Mouse (Mus musculus) mouse embryonic stem cell (cell line): ENCODE results near the gene Wdr34.
"Not testable (repeated sequence)": the region's sequence is repeated elsewhere in the genome, so short reads cannot be mapped to it uniquely, and the experiment has no call there.

Experiments
- in situ Hi-C, 2 experiments: fragments of 300-500 bp; cut with MboI; formaldehyde crosslinking; loops; 1 replicate in 1 of 2; 3 replicates in 1 of 2; pipeline ENCODE4 v1.14.3; 2019 to 2020; ENCODE audit warnings: low sequenced_read_pairs in 2 of 2, low pct_unique_long_range_greater_than_20kb in 1 of 2, mixed read lengths in 1 of 2; ENCODE audit not compliant: unreplicated experiment in 1 of 2

The Wdr34 gene

GRCm38 (mm10) chr2:30067962-30068361 lies 19.3 kb upstream of the Wdr34 start:
- in situ Hi-C loops = no loop called here

DNA sequence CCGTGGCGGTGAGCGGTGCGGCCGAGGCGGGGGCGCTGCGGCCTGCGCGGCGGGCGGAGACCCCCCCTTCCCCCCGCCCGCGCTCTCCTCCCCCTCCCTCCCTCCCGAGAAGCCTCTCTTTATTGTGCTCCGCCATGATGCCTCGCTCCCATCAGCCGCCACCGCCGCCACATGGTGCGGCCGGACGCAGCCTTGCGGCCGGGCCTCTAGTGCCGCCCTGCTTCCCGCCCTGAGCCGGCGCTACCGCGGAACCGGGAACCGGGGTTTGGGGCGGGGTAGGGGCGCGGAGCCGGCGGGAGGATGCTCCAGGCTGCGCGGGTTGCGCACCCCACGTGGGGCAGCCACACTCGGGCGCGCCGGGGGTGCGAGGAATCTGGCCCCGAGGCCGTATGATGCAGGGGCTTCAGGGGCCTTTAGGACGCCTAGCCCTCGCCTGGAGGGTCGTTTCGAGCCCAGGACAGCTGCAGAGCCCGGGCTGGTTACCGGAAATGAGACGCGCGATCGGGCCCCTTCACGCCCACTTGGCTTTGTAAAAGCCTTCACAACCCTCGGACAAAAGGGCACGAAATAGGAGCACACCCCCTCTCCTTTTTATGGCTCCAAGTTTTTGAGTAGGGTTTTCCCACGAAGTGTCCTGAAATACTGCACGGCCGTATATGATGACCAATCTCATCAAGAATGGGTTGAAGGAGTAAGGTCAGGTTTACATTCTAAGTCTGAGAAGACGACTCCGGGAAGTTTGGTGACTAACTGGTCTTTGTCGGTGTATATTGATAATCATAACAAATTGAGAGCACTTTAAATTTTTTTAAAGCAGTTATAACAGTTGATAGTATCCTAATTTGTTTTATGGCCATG lies 18.6 kb upstream of the Wdr34 start:
- in situ Hi-C loops = no loop called here

DNA sequence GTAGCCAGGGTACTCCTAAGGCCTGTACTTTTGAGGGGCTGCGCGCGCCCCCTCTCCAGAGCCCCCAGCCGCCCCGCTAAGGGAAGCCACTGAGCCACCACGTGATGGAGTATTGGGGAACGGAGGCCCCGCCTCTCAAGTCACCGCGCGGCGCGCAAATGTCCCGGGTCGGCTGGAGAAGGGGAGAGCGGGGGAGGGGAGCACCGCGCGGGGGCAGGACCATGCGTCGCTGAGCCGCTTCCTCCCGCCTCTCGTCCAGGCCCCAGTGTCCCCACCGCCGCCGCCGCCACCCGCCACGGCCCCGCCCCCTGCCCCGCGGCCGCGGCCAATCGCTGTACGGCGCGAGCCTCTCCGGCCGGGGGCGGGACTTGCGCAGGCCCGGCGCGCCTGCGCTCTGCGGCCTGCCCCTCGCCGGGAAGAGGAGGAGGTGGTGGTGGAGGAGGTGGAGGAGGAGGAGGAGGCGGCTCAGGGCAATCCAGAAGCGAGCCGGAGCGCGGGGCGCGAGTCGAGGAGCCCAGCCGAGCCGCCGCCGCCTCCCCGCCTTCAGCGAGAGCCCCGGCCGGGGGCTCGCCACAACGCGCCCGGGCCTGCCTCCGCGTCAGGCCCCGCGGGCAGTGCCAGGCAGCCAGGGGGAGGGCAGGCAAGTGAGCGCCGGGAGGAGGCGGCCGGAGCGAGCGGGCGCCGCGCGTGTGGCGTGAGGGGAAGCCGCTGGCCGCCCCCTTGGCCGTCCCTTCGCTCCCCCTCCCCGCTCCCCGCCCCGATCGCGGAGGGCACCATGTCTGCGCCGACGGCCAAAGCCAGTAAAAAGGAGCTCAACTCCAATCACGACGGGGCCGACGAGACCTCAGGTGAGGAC lies 17.6 kb upstream of the Wdr34 start:
- in situ Hi-C loops = no loop called here

GRCm38 (mm10) chr2:30064298-30064697 lies 15.6 kb upstream of the Wdr34 start:
- in situ Hi-C loops = no loop called here

DNA sequence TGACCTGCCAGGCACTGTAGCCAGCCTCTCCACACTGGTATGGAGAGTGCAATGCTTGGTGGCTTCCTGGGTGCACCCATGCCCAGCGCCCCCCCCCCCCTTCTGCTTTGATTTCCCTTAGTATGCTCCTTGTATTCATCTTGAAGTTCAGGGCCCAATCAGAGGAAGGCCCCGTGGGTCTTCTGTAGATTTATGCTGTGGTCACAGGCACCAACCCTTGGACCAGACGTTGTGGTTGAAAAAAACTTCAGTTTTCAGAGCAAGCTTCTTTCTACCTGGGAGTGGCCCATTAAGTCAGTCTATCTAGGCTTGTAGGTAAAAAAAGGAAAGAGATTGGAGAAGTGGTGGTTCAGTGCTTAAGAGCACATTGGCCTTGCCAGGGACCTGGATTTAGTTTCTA lies 15.1 kb upstream of the Wdr34 start:
- in situ Hi-C loops = no loop called here

GRCm38 (mm10) chr2:30063235-30063634 lies 14.6 kb upstream of the Wdr34 start:
- in situ Hi-C loops = no loop called here

DNA sequence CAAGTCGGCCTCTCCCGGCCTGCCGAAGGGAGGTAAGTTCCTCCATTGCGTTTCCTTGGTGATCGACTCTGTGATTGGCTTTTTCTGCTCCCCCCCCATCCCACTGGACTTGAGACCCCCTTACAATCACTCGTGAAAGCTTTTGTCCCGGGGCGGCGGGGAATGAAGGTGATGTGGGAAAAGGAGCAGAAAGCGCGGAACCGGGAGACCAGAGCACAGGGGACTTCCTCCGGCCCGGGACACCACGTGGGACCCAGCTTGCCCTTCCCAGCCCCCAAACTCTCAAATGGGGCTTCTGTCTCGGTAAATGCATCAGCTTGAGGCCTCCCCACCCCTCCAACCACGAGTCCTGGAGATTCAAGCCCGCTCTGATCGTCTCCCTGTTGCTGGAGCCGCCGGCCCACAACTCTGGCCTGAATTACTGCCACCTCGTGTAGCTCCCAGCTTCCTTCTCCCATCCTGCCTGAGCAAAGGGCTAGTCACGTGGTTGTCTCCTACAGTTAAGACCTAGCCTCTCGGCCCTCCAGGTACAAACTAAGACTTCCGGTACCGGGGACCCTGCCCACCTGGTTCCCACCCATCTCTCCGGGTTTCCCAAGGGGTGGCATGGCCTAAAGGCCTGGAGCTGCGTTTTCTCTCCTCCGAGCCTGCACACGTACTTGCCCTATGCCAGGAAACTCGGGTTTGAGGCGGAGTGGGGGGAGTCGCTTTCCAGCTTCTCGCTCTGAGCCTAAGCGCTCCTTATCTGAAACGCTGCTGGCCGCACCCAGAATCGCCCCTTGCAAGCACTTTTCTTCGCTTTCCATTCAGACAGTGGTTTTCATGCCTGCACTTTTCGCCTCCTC lies 13.8 kb upstream of the Wdr34 start:
- in situ Hi-C loops = no loop called here

DNA sequence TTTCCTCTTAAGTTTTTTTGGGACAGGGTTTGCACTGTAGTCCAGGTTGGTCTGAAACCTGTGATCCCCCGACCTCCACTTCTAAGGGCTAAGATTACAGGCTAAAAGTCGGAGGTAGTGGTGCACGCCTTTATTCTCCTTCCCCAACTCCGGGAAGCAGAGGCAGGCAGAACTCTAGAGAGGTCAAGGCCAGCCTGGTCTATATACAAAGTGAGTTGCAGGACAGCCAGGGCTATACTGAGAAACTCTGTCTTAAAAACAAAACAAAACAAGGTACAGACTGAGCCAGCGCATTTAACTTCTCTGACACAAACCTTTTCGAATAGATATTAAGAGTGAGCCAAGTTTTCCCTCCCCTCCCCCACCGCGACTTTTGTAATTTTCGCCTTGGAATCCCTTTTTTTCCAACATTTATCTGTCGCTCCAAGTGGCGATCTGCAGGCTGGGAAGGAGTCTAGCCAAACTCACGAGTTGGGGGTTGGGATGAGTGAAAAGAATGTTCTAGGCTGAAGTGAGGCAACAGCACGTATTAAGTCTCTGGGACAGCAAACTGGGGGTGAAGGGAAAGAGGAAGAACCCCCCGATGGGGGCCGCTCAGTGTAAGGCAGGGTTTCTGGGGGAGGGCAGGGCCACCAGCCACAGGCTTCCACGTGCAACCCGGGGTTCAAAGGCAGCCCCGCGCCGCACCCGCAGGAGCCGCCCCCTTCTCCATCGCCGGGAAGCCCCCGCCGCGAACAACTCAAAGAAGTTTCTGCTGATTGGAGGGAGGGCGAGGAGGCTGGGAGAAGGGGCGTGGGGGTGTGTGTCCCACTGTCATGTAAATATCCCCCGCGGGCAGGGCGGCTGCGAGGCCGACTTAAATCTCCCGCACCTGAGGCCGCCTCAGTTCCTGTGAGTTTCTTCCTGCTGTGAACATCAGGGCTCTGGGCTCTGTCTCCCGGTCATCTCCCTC lies 12.8 kb upstream of the Wdr34 start:
- in situ Hi-C loops = no loop called here

DNA sequence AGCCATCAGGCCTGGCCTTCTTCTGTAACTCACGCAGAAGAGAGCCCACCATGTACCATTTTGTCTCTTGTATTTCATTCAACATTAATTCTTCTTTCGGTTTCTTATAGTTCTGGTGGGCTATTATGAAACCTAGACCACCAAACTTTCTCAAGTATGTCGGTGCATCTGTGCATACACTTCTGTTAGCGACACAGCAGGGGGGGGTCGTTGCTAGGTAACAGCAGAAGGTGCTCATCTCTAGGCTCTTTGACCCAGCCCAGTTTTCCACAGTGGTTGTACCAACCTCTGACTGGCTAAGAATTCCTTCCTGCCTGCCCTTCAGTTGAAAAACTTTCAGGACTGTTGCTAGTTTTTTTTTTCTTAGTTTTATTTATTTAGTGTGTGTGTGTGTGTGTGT lies 9.7 kb upstream of the Wdr34 start:
- in situ Hi-C loops = no loop called here

GRCm38 (mm10) chr2:30057223-30057904 lies 8.7 kb upstream of the Wdr34 start, which contains the start of gene Set:
TSS of gene Set (plus strand) at chr2:30057378.
- in situ Hi-C loops = no loop called here

DNA sequence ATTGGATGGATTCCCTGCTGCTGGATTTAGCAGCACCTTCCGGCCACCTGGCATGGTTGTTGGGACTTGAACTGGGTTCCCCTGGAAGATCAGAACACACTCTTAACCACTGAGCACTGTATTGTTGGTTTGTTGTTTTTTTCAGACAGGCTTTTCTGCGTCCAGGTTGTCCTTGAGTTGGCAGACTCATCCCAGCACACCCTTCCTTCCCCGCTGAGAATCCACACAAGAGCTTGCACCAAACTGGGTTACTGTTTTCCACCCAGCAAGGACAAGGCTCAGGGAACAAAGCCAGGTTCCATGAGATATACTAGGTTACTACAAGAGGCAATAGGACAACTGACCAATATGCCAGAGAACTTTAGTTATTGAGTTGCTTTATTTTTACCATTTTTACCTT lies 8.1 kb upstream of the Wdr34 start:
- in situ Hi-C loops = no loop called here

DNA sequence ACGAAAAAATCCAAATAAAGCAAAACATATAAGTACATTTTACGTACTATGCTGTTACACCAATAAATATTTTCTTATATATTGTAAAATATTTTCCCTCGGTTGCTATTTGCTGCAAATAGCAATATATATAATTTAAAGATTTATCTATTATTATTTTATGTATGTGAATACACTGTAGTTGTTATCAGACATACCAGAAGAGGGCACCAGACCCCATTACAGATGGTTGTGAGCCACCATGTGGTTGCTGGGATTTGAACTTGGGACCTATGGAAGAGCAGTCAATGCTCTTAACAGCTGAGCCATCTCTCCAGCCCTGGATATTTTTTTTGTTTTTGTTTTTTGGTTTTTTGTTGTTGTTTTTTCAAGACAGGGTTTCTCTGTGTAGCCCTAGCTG lies 6.6 kb upstream of the Wdr34 start:
- in situ Hi-C loops = not testable (repeated sequence)

DNA sequence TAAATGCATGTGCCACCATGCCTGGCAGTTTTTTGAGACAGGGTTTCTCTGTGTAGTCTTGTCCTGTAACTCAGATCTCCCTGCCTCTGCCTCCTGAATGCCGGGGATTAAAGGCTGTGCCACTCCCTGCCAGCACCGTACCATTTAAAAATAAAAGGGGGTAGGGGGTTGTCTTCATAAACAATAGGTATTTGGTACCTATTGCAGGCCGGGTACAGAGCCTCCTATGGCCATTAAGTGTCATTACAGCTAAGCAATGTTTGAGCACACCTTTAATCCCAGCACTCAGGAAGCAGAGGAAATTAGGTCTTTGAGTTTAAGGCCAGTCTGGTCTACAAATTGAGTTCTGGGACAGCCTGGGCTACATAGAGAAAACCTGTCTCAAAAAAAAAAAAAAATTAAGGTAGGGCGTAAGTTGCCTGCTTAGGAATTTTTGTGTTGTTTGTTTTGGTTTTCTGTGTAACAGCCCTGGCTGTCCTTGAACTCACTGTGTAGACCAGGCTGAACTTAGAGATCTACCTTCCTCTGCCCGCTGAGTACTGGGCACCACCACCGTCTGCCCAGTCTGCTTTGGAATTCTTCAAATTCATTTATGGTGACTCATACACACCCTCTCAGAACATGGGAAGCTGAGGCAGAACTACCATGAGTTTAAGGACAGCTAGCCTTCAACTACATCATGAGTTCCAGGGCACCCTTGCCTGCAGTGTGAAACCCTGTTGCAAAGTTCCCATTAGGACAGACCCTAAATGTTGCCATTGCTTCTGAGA lies 3.5 kb upstream of the Wdr34 start:
- in situ Hi-C loops = no loop called here

DNA sequence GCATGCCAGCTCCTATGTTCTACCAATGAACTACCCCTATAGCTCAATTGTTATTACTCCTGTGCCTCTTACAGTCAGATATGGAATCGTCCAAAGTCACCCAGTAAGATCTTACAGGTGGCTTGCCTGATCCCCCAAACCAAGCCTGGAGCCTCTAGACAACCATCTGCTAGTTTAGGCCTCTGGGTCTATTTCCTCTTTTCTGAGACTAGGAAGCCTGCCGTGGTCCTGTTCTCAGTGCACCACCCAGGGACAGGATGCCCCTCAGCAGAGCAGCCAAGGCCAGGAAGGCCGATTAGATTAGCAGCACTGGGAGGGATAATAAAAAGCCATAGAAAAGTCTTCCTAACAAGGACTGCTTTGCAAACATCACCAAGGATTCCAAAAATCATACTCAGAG lies 1.1 kb upstream of the Wdr34 start:
- in situ Hi-C loops = no loop called here

GRCm38 (mm10) chr2:30048101-30048501 lies 580 bp downstream of the Wdr34 start:
- in situ Hi-C loops = no loop called here

DNA sequence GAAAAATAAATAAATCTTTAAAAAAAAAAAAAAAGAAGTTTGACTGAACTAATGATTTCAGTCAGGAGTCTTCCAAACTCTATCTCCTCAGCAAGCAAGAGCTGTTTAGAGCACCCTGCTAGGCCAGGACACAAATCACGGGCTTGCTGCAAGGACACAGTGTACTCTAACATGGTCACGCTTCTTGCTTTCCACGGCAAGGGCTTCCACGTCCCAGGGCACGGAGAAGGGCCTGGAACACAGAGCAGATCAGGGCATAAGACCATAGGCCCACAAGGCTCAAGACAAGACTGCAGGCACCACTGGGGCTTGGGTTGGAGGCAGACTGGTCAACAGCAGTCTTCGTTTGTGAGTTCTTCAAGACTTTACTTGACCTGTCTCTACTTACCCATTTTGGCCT lies 1.6 kb downstream of the Wdr34 start:
- in situ Hi-C loops = no loop called here

- in situ Hi-C loops = no loop called here
These were observed 4.1 kb downstream of the Wdr34 start for GRCm38 (mm10) chr2:30044550-30044949.
